Mouse (Mus musculus) gastrocnemius, postnatal 14 days (tissue): ENCODE measurements around the gene Pxn. TPM values are rescaled to one million over a fixed set of nuclear protein-coding genes. Genes with fewer than 3 reads are reported as not detected.

Source experiments
- DNase-seq: peaks from one replicate; pipeline ENCODE4 v3.0.0; 2021; ENCODE audit warnings: mixed read lengths
- intact Hi-C: fragments of 180-260 bp; cut with DNase I; formaldehyde crosslinking; loops from one replicate; pipeline ENCODE4 v1.15.1; 2025; ENCODE audit warnings: low total_unique reads
- long read RNA-seq, 2 experiments: library from polyadenylated mRNA; stranded (forward); transcript quantifications; one replicate each; pipeline ENCODE4 v2.0.0; 2021
- total RNA-seq, 2 experiments: library from RNA; stranded (reverse); gene quantifications; 2 replicates each; pipeline ENCODE4 v1.2.3; 2021

The Pxn gene
- 10 to 100 TPM; 80.6 to 83.4 TPM for total RNA-seq
- long read RNA-seq, experiment 1, transcript Pxn-201 (11 exons, 3,706 nt), result major isoform, 9 of 59 reads
- long read RNA-seq, experiment 1, partial matches to known transcripts, result 19 of 59 reads
- long read RNA-seq, experiment 1, other reads (novel, unspliced or antisense), result 30 of 59 reads
- long read RNA-seq, experiment 2, transcript Pxn-202 (12 exons, 2,667 nt), result minor isoform, 6 of 108 reads
- long read RNA-seq, experiment 2, transcript Pxn-201 (11 exons, 3,706 nt), result major isoform, 20 of 108 reads
- long read RNA-seq, experiment 2, partial matches to known transcripts, result 34 of 108 reads
- long read RNA-seq, experiment 2, other reads (novel, unspliced or antisense), result 48 of 108 reads

DNA sequence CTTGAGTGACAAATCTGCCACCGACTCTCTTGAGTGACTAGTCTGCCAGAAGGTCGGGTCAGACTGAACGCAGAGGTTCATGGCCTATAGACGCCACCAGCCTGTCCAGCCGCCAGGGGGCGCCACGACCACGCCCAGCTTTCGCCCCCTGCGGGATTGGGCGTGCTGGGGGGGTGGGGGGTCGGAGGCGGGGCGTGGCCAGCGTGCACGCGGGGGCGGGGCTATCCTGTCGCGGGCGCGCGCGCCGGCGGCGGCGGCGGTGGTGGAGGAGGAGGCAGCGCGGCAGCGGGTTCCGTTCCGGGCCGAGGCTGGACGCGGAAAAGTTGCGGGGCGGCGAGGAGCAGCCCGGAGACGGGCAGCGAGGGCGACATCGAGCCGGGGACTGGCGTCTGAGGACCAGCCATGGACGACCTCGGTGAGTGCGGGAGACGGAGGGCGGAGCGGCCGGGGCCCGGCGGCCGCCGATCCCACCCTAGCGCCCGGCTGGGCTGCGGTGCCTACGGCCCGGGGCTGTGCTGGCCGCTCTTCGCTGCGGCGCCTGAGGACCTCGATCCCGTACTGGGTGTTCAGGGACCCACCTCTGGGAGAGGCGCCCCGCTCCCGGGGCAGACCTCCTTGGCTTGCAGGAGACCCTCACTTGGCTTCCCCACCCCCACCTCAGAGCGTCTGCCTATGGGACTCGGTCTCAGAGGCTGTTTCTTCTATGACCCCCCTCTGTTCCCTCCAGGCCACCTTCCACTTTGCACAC, at the start of gene Pxn:
Pxn (plus strand) TSS at position 223 of the 748 bp plus-strand sequence.
- intact Hi-C loops, result loop anchor here (1.0 kb wide), 1 partner anchor 32 kb away; no protein-coding TSS in a partner anchor
- peak; percentile 94 for DNase-seq

DNA sequence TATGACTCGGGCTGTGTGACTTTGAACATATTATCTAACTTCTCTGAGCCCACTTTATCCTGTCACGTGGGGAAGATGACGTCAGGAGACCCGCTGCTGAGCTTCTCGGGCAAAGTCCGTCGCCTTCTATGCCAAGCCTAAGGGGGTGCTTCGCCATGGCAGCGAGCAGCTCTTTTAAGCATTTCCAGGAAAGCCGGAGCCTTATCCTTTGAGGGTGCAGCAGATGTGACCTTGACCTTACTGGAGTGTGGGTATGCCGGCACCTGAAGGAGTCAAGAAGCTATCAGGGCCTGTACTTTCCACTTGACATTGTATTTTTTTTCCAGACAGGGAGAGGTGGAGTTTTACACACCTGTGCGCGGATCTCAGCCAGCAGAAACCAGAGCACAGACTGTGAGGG, 47.6 kb upstream of the Pxn start:
- no peak for DNase-seq
- intact Hi-C loops, result no loop called here

DNA sequence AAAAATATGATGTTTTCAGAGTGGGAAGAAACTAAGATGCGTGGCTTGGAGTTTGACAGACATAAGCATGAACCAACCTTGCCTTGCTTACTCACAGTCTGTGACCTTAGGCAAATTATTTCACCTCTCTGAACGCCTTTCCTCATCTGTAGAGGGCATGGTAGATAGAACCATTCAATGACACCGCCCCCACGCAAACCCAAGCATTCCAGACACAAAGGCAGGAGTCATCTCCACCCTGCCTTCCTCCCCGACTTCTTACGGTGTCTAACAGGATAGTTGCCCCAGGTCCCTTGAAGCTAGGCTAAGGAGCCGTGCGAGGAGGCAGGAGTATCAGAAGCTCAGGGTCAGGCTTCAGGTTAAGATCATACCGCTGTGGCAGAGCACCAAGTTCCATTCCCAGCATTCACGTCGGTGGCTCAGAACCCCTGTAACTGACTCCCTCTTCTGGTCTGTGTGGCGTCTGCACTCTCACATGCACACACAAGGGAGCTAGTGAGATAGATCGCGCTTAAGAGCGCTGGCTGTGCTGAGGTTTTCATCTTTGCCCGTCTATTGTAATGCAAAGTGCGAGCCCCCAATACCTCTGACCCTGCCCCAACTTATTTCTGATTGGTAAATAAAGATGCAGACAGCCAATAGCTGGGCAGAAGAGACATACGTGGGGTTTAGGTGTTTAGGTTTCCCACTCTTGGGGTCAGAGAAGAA, 41.9 kb upstream of the Pxn start:
- intact Hi-C loops, result no loop called here

DNA sequence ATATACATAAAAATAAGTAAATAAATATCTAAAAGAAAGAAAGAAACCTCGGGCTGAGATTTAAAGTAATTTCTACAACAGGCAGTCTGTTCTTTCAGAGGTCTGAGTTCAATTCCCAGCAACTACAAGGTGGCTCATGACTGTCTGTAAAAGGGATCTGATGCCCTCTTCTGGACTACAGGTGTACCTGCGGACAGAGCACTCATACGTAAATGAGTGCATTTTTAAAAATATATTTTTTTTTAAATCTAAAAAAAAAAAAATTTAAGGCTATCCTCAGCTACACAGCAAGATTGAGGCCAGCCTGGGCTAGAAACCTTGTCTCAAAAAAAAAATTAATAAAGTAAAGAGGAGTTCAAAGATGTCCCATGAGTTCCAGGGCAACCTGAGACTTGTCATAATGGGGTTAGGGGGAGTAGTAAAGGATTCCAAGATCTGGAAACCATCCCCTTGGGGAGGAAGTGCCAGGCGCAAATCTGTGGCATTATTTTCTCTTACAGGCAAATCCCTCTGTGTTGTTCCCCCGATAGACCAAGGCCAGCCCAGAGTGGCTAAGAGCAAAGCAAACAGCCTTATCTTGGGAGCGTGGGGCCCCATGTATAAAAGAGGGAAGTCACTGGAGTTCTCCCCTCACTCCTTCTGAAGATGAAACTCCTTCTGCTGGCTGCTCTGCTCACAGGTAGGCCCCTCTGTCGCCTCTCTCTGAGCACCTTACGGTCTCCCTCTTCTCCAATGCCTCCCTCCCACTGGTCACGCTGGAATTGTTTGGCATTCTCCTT, 40.6 kb upstream of the Pxn start, which contains the start of gene Pla2g1b:
Pla2g1b (plus strand) TSS at position 621 of the 779 bp plus-strand sequence.
- DNase-seq, result no peak
- intact Hi-C loops, result no loop called here

More for the DNA sequence above, 41.9 kb upstream of the Pxn start:
- DNase-seq, result no peak

DNA sequence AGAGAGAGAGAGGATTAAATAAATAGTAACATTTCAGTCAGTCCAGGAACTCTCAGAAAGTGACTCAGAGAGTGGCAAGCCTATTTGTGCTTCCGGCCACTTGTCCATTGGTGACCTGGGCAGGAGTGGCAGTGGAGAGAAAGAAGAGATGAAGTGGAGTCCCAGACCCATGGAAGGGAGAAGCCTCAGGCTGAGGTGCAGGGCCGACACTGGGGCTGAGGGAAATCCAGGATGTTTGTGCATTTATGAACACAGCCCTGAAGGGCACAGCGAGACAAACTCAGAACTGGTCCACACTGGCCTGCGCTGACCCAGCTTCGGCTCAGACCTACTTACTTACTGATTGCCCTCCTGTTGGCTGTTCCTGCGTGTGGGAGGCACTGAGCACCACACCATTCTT, 36.7 kb upstream of the Pxn start:
- intact Hi-C loops, result no loop called here
- no peak for DNase-seq

DNA sequence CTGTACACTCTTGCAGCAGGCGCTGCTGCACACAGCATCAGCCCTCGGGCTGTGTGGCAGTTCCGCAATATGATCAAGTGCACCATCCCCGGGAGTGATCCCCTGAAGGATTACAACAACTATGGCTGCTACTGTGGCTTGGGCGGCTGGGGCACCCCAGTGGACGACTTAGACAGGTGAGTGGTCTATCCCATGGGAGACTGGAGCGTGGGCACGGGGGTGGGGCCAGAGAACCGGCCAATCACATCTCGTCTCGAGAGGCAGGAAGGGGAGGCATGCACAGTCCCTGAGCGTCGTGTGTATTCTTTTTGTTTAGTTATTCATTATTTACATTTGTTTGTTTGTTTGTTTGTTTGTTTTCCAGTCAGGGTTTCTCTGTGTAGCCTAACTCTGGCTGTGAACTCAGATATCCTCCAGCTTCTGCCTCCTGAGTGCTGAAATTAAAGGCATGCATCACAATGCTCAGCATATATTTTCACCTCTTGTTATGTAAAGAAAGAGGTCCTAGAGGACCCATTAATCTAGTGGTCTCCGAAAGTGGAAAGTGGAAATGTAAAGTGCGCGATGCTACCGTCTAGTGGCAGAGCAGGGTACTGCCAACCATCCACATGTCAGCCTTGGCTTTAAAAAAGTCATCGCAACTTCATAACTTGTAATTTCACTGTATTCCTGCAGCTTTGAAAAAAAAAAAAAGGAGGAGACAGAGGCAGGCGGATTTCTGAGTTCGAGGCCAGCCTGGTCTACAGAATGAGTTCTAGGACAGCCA, 35.5 kb upstream of the Pxn start:
- intact Hi-C loops, result no loop called here
- no peak for DNase-seq

DNA sequence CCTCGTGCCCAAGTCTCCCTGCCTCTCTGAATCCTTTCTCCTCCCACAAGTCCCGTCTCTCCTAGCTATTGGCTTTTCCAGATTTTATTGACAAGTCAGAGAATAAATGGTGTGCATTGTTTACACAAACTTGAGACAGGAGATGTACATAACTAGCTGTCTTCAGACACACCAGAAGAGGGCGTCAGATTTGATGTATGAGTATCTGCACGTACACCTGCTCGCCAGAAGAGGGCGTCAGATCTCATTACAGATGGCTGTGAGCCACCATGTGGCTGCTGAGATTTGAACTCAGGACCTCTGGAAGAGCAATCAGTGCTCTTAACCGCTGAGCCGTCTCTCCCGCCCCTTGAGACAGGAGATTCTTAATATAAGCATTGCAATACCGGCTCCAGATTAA, 33.3 kb upstream of the Pxn start:
- no peak for DNase-seq
- intact Hi-C loops, result no loop called here

DNA sequence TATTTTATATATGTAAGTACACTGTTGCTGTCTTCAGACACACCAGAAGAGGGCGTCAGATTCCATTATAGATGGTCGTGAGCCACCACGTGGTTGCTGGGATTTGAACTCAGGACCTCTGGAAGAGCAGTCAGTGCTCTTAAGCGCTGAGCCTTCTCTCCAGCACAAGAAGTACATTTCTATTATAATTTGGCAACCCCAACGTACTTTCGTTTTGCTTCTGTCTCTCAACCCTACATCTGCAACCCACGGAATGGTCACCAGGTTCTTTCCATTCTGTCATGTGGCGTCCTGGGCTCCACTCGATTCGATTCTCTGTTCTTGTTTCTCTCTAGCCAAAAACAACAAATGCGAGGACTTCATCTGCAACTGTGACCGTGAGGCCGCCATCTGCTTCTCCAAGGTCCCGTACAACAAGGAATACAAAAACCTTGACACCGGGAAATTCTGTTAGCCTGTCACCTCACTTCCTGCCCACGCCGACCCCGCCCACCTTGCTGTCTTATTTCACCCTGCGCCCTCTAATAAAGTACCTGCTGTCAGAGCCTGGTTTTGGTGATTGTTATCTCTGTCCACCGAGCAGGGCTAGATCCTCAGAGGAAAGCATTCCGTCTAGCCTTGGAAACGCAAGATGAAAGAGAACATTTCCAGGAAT, 32.2 kb upstream of the Pxn start:
- intact Hi-C loops, result no loop called here
- no peak for DNase-seq

DNA sequence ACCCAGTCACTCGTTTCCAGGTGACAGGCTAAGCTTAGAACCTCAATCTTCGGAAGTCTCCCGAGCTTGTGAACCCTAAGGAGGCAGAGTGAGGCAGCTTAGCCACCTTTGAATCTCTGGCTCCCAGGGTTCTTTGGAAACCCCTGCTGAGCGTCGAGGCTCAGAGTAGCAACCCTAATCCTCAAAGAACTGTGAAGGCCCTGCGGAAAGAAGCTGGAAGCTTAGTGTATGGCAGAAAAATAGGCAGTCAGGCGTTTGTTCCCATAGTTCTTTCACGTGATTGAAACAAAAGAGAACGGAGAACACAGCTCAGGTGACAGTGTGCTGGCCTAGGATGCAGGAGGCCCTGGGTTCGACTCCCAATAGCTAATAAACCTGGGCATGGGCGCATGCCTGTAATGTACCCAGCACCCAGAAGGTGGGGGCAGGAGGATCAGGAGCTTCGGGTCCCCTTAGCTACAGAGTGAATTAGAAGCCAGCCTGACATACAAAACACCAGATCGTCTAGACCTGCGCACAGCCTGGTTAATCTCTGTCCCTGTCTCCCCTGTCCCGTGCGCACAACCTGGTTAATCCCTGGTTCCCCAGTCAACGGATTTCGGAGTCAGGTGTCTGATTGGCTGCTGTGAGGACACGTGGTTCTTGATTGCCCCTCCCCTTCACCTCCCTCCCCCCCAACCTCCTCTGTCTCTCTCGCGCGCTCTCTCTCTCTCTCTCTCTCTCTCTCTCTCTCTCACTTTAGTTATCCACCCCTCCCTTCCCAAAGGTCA, 31.0 kb upstream of the Pxn start:
- DNase-seq, result peak; percentile 54
- intact Hi-C loops, result no loop called here

DNA sequence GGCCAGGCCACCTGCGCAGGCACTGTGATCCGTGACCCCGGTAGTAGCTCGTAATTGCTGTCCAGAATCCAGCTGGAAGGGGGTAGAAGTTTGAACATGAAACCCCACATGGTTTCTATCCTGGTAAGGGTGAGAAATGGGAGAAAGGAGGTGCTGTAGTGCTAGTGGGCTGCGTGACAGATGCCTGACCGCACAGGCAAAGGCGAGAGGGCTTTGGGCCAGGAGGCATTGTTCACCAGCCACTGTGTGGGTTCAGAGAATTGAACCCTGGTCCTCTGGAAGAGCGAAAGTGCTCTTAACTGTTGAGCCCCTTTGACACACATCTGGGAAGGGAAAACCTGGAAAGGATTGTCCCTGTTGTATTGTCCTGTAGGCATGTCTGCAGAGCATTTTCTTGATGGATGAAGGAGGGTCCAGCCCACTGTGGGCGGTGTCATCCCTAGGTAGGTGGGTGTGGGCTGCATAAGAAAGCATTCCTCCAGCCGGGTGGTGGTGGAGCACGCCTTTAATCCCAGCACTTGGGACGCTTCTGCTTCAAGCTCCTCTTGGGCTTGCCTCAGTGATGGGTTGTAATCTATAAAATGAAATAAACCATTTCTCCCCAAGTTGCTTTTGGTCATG, 30.3 kb upstream of the Pxn start:
- intact Hi-C loops, result no loop called here
- no peak for DNase-seq

DNA sequence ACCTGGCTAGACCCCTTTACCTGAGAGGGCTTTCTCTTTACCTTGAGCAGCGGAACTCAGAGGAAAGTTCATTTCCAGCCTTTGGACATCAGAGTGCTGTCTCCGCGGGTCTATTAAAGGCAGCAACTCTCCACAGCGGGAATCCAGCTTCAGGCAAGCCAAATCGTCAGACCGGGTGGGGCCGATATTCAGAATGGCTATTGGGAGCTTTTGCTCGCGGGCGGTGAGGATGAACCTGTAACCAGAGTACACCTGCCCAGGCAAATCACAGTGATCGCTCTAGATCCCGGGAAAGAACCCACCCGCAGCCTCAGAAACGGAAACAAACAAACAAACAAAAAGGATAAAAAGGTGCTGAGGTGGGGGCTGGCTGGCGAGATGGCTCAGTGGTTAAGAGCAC, 26.9 kb upstream of the Pxn start:
- intact Hi-C loops, result no loop called here
- no peak for DNase-seq

DNA sequence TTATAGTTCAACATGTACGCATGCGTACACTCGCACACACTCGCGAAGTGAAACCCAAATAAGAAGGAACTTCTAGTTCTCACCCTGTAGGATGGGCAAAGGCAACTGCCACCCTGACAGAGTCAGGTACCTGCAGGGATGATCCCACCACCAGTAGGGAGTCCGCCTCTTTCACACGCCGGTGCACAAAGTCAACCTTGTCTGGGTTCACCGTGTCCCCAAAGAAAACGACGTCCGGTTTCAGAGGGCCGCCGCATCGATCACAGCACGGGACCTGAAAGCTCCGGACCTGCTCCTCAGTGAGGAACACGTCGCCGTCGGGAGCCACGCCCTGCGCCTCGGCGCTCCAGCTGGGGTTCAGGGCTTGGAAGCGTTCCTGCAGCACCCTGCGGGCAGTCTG, 26.4 kb upstream of the Pxn start:
- intact Hi-C loops, result no loop called here
- no peak for DNase-seq

DNA sequence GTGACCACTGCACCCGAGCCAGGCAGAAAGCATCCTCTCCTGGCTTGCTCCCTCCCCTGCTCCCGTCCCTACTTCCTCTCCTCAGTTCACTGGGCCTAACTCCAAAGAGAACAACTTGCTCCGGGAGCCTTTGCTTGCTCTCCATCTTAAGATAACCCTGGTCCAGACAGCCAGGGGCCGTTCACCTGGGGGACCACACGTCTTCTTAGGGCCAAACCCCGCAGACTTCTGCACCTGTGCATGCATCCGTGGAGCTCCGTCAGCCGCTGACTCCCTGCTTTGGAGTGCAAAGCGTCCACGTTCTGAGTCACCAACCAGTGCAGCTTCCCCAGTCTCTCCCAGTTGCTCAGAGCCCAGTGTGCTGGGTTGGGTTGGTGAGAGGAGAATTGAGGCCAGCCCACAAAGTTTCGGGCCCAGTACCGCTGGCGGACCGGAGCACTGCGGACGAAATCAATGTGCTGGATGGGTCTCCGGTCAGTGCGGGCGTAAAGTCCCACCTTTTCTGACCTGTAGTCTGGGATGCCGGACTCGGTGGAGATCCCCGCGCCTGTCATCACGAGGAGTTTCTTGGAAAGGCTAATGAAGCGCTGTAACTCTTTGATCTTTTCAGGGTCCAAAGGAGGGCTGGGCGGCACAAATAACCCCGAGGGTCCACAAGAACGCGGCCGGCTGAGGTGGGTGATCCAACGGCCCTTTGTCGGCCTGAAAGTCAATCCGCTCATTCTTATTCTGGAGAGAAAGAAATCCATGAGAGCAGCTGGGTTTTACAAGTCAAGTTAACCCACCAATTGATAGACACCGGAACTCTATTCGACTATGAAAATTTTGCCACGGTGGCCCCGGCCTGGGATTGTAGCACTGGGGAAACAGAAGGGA, 23.8 kb upstream of the Pxn start:
- no peak for DNase-seq
- intact Hi-C loops, result no loop called here

DNA sequence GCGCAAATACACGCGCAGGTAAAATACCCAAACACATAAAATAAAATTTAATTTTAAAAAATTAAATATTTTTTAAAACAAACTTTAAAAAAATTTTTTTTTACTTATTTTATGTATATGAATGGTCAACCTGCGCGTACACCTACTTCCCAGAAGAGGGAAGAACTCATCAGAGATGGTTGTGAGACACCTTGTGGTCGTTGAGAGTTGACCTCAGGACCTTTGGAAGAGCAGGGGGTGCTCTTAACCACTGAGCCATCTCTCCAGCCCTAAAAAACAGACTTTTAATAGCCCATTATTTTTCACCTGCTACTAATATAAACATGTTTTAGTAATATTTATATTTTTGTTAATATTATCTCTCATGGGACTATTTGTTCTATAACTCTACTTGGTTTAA, 23.1 kb upstream of the Pxn start:
- DNase-seq, result no peak
- intact Hi-C loops, result no loop called here

DNA sequence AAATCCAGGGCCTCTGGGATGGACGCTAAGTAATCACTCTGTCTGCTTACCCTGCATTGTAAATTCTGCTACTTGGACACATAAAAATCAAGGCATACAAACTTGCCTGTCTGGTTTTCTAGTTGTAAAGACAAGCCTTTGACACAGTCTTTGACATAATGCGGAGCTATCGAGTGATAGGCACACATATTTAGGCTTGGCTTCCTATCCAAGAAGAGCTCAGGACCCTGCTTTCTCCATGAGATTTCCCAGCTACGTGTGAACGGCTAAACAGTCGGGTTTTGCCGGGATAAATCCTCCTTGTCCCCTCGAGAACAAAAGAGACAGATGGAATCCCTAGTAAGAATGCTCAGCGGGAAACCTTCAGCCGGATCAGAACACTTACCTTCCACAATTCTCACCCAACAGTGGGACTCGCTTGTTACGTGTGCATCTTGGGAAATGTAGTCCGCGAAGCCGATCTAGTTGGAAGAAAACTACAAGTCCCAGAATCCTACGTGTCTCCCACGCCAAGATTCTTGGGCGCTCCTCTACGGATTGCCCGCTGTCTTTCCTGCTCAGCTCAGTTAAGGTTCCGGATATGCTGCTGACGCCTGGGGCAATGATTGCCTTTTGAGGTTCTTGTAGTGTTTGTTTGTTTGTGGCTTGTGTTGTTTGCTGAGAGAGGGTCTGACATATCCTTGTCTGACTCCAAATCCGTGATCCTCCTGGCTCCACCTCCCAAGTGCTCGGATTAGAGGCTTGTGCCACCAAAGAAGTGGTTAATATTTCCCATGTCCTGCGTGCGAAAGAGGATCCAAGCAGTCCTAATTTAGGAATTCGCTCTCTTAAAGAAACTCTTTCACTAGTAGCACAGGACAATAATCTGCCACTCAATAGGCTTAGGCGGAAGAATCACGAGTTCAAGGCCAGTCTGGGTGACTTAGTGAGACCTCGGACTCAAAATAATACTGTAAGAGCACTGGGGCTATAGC, 22.2 kb upstream of the Pxn start, which contains the start of gene Sirt4:
Sirt4 (minus strand) TSS at position 779 of the 974 bp plus-strand sequence.
- intact Hi-C loops, result no loop called here
- peak; percentile 71 for DNase-seq
